Mouse (Mus musculus) layer of hippocampus, adult 8-10 months (tissue): ENCODE results near the gene Hk3. TPM values are rescaled to one million over a fixed set of nuclear protein-coding genes. Genes with fewer than 3 reads are reported as not detected.

Experiments used
- total RNA-seq, 4 experiments: library from RNA; stranded (reverse); gene quantifications; 2 replicates each; pipeline ENCODE4 v1.2.4; 2022

Gene Hk3
- total RNA-seq, 4 experiments from 2014 or later, result 1.4 to 4.3 (median 2.5) TPM

Other genes starting within 250 kb of the Hk3 start
- gene Eif4e1b, start 237.4 kb downstream of the Hk3 start, total RNA-seq, result under 1 TPM in 1 of 4 experiments, not detected in 3; 0.35 TPM
- gene Tspan17, start 232.0 kb downstream of the Hk3 start, total RNA-seq, result 10 to 100 TPM; 79.3 to 92.1 (median 82.9) TPM
- gene Unc5a, start 72.0 kb downstream of the Hk3 start, total RNA-seq, result 100 to 1,000 TPM; 127 to 154 (median 141) TPM
- 10 to 100 TPM; 22.3 to 28.3 (median 25.1) TPM for gene Uimc1, start 78.9 kb upstream of the Hk3 start, total RNA-seq
- gene Zfp346, start 83.9 kb upstream of the Hk3 start, total RNA-seq, result 10 to 100 TPM; 44.4 to 53.3 (median 51.5) TPM
- gene Gm17617, start 112.2 kb upstream of the Hk3 start, total RNA-seq, result not detected
- 1 to 10 TPM in 1 of 4 experiments, under 1 TPM in 3; 0.37 to 1.2 (median 0.59) TPM for gene Fgfr4, start 131.3 kb upstream of the Hk3 start, total RNA-seq
- 100 to 1,000 TPM; 107 to 141 (median 129) TPM for gene Nsd1, start 188.4 kb upstream of the Hk3 start, total RNA-seq